Mouse (Mus musculus): ENCODE data around the gene Gm10134.

GRCm38 (mm10) chr2:28532938-28533771, 27.3 kb downstream of the Gm10134 start:
- TF ChIP-seq CTCF (IDR thresholded peaks at IDR 0.05; ENCODE audit: low read depth): peak; percentile 12; the same call in 1 of the 2 replicates
- TF ChIP-seq EP300 (IDR thresholded peaks at IDR 0.05; ENCODE audit: low read depth): no peak

Measured in heart, postnatal 0 days (tissue).